Mouse (Mus musculus) hindbrain, embryonic 10.5 days (tissue): ENCODE measurements around the gene Lrig2. TPM values are rescaled to one million over a fixed set of nuclear protein-coding genes. Genes with fewer than 3 reads are reported as not detected.

Experiments used
- DNase-seq: peaks from one replicate; pipeline ENCODE4 v3.0.0-alpha.2; 2017; ENCODE audit warnings: low spot score
- H3K27ac ChIP-seq: fragments of 300-500 bp; sonication (generic); 2 replicates; pipeline ENCODE4 v1.5.1; 2016; ENCODE audit warnings: mild to moderate bottlenecking, moderate library complexity
- H3K27me3 ChIP-seq: fragments of 300-500 bp; sonication (generic); 2 replicates; pipeline ENCODE4 v1.6.1; 2016; ENCODE audit warnings: mild to moderate bottlenecking; ENCODE audit not compliant: poor library complexity, insufficient read depth, severe bottlenecking
- H3K36me3 ChIP-seq: fragments of 300-500 bp; sonication (generic); 2 replicates; pipeline ENCODE4 v1.6.1; 2016; ENCODE audit warnings: mild to moderate bottlenecking, moderate library complexity
- H3K4me1 ChIP-seq: fragments of 300-500 bp; sonication (generic); replicated peaks from 2 replicates; pipeline ENCODE4 v1.6.1; 2016; ENCODE audit warnings: mild to moderate bottlenecking
- H3K4me3 ChIP-seq: fragments of 300-500 bp; sonication (generic); 2 replicates; pipeline ENCODE4 v1.5.1; 2016; ENCODE audit warnings: mild to moderate bottlenecking, moderate library complexity
- H3K9me3 ChIP-seq: fragments of 300-500 bp; sonication (generic); 2 replicates; pipeline ENCODE4 v1.6.1; 2016; ENCODE audit warnings: mild to moderate bottlenecking, moderate library complexity
- WGBS: fragments of 180-500 bp; shearing (Covaris S2); methylation state at CpG from one replicate; pipeline ENCODE4 v1.1.7; 2016; 5-methylcytosine and 5-hydroxymethylcytosine counted together
- polyA plus RNA-seq: library from polyadenylated mRNA; unstranded; fragments of >200 nt; fragmentation: Nextera tagmentation; extraction: Ambion mirVana; gene quantifications from 2 replicates; pipeline ENCODE4 v1.2.1, GENCODE M21; 2016

The Lrig2 gene
- polyA plus RNA-seq, 1 experiment from 2014 or later: 20.4 TPM

GRCm38 (mm10) chr3:104383681-104384341 is 127.9 kb downstream of the Lrig2 start:
- WGBS: 61% methylated on average over 9 of the region's 9 CpGs
- Histone ChIP-seq H3K9me3 (no peaks in the 10 kb centered on the region), H3K27ac (peak overlapping the region; percentile 3), H3K4me3 (no peak overlapping the region), H3K36me3 (no peaks in the 10 kb centered on the region), H3K4me1 (peaks cover 8% of the 10 kb centered on the region), H3K27me3 (no peaks in the 10 kb centered on the region)
- DNase-seq: no peak

GRCm38 (mm10) chr3:104378228-104378627 is 133.5 kb downstream of the Lrig2 start:
- Histone ChIP-seq H3K36me3 (no peaks in the 10 kb centered on the region), H3K27me3 (no peaks in the 10 kb centered on the region), H3K4me3 (no peak overlapping the region), H3K4me1 (peaks cover 11% of the 10 kb centered on the region; the same call in 1 of the 2 replicates), H3K9me3 (no peaks in the 10 kb centered on the region), H3K27ac (no peak overlapping the region)
- 74% methylated on average over 3 of the region's 3 CpGs for WGBS
- DNase-seq: no peak

DNA sequence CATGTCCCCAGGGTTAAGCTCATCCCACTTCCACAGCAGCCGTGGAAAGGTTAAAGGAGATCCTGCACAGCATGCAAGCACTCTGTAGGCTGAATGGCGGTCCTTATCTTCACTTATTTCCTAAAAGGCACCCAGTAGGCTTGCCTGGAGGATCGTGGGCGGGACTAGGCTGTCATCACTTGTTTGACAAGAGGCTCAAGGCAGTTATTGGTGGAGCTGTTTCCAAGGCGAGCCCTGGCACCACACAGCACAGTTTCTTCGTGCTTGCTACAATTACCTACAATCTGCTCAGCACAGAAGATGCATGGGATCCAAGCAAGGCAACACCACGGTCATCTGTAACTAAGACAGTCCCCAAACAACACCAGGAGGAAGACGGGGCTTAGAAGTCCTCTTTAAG is 137.8 kb downstream of the Lrig2 start:
- WGBS: 82% methylated on average over 8 of the region's 8 CpGs
- Histone ChIP-seq H3K27me3 (no peaks in the 10 kb centered on the region), H3K4me3 (no peak overlapping the region), H3K27ac (no peak overlapping the region), H3K4me1 (peaks cover 11% of the 10 kb centered on the region; the same call in 1 of the 2 replicates), H3K36me3 (no peaks in the 10 kb centered on the region), H3K9me3 (no peaks in the 10 kb centered on the region)
- no peak for DNase-seq

DNA sequence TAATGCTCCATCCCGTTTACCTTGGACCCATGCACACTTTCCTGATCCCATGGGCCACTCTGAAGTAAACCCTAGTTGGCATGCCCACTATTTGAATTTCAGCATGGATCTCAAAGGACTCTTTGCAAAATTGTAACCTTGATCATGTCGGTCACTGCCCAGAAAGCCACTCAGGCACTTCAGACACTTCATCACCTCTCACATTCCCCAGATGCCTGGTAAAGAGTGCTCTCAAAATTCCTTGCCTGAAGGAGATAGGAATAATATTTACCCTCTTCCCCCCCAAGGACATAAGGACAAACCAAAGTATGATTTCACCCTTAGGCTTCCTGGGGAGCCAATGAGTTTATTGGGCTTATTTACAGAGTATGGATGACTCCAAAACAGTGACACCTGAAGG is 139.3 kb downstream of the Lrig2 start:
- Histone ChIP-seq H3K27me3 (no peaks in the 10 kb centered on the region), H3K4me3 (no peak overlapping the region), H3K4me1 (peaks cover 11% of the 10 kb centered on the region), H3K27ac (no peak overlapping the region), H3K36me3 (no peaks in the 10 kb centered on the region), H3K9me3 (no peaks in the 10 kb centered on the region)
- WGBS: 83% methylated on average over 2 of the region's 2 CpGs
- DNase-seq: no peak

DNA sequence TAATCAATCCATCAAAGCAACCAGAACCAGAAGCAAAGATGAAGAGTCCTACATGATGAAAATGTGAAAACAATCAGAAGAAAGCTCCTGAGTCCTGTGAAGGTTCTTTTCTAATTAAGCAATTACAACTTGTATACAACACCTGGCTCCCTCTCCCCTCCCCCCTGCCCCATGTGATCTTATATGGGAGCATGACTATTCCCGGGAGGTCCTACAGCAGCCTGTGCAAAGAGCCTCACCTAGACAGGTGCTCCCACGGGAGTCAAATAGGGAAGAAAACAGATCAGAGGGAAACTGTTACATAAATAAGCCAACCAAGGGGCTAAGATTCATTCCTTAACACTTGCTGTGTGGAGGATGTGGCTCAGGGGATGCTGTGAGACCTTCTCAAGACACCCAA is 143.8 kb downstream of the Lrig2 start:
- H3K4me1 ChIP-seq: peaks cover 4% of the 10 kb centered on the region; the same call in 1 of the 2 replicates
- DNase-seq: no peak
- no peak overlapping the region for H3K27ac ChIP-seq
- no peaks in the 10 kb centered on the region for H3K36me3 ChIP-seq
- no peaks in the 10 kb centered on the region for H3K9me3 ChIP-seq
- no peak overlapping the region for H3K4me3 ChIP-seq
- no peaks in the 10 kb centered on the region for H3K27me3 ChIP-seq
- WGBS: 92% methylated on average over 2 of the region's 2 CpGs

DNA sequence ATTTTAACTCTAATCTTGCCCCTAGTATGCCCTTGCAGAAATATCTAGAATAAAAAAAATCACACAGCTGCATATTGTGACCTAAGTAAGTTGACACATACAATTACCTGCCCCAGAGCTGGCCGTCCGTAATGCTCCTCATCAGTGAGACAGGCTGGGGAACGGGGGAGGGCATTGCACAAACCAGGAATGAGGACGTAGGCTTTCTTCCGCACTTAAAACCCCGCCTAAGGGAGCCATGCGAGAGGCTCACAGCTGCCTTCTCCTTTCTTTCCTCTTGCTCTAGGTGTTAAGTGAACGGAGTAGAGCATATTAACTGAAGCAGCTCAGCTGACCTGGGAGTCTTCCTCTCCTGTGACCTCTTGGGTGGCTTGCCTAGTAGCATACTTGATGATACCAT is 149.9 kb downstream of the Lrig2 start:
- Histone ChIP-seq H3K9me3 (no peaks in the 10 kb centered on the region), H3K4me3 (no peak overlapping the region), H3K27me3 (no peaks in the 10 kb centered on the region), H3K36me3 (no peaks in the 10 kb centered on the region), H3K4me1 (no peaks in the 10 kb centered on the region), H3K27ac (no peak overlapping the region)
- no peak for DNase-seq
- WGBS: 86% methylated on average over 8 of the region's 8 CpGs

- Histone ChIP-seq H3K9me3 (no peaks in the 10 kb centered on the region), H3K27ac (no peak overlapping the region), H3K4me3 (no peak overlapping the region), H3K36me3 (no peaks in the 10 kb centered on the region), H3K4me1 (no peaks in the 10 kb centered on the region), H3K27me3 (no peaks in the 10 kb centered on the region)
- DNase-seq: no peak
- WGBS: 69% methylated on average over 5 of the region's 5 CpGs
These were observed 151.4 kb downstream of the Lrig2 start for GRCm38 (mm10) chr3:104360325-104360724.

DNA sequence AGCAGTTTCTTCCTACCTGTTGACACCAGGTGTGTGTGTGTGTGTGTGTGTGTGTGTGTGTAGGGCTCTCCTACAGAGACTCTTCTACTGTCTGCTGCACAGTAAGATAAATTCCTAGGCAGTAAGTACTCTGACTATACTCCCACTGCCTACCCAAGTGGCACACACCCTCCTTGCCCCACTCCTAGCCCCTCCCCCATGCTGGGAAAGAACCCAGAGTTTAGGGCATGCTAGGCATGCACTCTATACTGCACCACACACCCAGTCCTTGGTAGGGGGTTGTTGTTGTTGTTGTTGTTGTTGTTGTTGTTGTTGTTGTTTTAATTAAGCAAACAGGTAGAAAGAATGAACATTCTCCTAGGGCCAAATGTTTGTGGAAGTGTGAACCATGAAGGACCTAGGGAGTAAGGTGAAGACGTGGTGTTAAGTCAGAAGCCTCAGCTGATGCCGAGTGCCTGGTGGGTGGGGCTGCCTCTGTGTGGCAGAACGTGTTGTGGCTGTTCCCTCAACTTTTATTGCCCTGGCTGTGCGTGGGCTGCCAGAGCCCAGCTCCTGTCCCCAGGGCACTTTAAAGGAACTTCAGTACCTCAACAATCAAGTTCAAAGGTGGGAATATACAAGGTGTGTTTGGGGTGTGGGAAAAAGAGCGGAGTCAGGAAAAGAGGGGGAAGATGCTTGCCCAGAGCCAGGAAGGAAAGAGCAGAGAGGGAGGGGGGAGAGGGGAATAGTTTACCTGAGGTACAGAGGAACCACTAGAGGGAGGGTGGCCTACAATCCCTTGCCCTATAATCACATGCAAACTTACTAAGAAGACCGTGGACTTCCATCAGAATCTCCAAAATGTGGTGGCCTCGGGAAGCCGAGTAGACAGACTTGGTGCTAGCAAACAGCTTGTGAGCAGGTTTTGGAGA is 152.2 kb downstream of the Lrig2 start:
- WGBS: 67% methylated on average over 8 of the region's 8 CpGs
- Histone ChIP-seq H3K27me3 (0 out of 2 replicates have a peak, but pooled peaks cover 2% of the 10 kb centered on the region), H3K27ac (no peak overlapping the region), H3K4me3 (no peak overlapping the region), H3K4me1 (no peaks in the 10 kb centered on the region), H3K36me3 (no peaks in the 10 kb centered on the region), H3K9me3 (no peaks in the 10 kb centered on the region)
- DNase-seq: no peak

DNA sequence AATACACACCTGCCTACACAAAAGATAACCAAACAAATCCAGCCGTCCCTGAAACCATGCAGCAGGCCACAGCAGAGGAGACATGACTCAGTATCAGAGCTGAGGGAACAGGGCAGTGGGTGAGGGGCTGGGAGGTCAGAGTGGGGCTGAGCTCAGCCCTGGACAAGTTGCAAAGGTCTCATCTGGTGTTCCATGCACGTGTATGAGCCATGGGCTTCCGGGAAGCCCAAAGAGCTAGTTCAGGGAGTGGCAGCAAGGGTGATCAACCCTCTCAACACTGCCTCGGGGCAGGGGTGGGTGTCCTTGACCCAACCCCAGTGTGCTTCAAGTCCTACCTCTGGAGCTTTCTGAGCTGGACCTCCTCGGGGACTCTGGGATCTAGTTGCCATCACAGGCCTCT is 153.0 kb downstream of the Lrig2 start:
- H3K9me3 ChIP-seq: no peaks in the 10 kb centered on the region
- H3K27me3 ChIP-seq: peaks cover 7% of the 10 kb centered on the region; the same call in 1 of the 2 replicates
- DNase-seq: no peak
- H3K4me3 ChIP-seq: no peak overlapping the region
- no peaks in the 10 kb centered on the region for H3K4me1 ChIP-seq
- no peaks in the 10 kb centered on the region for H3K36me3 ChIP-seq
- 76% methylated on average over 5 of the region's 5 CpGs for WGBS
- H3K27ac ChIP-seq: no peak overlapping the region

GRCm38 (mm10) chr3:104356106-104356505 is 155.6 kb downstream of the Lrig2 start:
- H3K4me1 ChIP-seq: peaks cover 14% of the 10 kb centered on the region
- peaks cover 17% of the 10 kb centered on the region for H3K27me3 ChIP-seq
- no peaks in the 10 kb centered on the region for H3K36me3 ChIP-seq
- no peak overlapping the region for H3K27ac ChIP-seq
- H3K4me3 ChIP-seq: no peak overlapping the region
- 94% methylated on average over 5 of the region's 5 CpGs for WGBS
- no peak for DNase-seq
- H3K9me3 ChIP-seq: no peaks in the 10 kb centered on the region

DNA sequence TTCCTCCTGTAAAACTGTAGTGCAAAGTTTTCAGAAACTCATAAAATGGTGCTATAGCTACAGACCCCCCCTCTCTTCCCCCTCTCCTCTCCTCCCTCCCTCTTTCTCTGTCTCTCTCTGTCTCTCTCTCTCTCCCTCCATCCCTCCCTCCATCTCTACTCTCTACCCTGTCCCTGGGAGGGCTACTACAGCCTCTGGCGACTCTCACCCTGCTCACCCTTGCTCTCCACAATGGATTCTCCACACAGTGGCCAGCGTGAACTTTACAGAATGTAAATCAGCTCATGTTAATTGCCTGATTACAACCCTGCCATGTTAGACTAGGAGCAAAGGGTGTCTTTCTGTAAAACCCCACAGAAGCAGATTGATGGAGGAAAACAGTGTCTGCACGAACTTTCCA is 157.8 kb downstream of the Lrig2 start:
- H3K9me3 ChIP-seq: no peaks in the 10 kb centered on the region
- 54% methylated on average over 3 of the region's 3 CpGs for WGBS

GRCm38 (mm10) chr3:104352358-104353060 is 159.2 kb downstream of the Lrig2 start:
- Histone ChIP-seq H3K36me3 (no peaks in the 10 kb centered on the region), H3K27me3 (peaks cover 28% of the 10 kb centered on the region), H3K4me1 (peaks cover 26% of the 10 kb centered on the region), H3K9me3 (no peaks in the 10 kb centered on the region), H3K27ac (no peak overlapping the region; the same call in 1 of the 2 replicates), H3K4me3 (no peak overlapping the region)
- WGBS: 64% methylated on average over 7 of the region's 7 CpGs
- no peak for DNase-seq

More for the DNA sequence above, 157.8 kb downstream of the Lrig2 start:
- H3K27me3 ChIP-seq: peaks cover 28% of the 10 kb centered on the region
- H3K4me1 ChIP-seq: peaks cover 25% of the 10 kb centered on the region
- no peak for DNase-seq
- H3K4me3 ChIP-seq: no peak overlapping the region
- no peaks in the 10 kb centered on the region for H3K36me3 ChIP-seq
- no peak overlapping the region for H3K27ac ChIP-seq
